Mouse (Mus musculus) limb, embryonic 14.5 days (tissue): ENCODE measurements at regions not wholly inside any gene's neighbourhood (a gene's known extent, or its start where the extent isn't known, plus 50 kb on each side); places are given as distances from the start of the nearest gene placed in this dataset.

Experiments used
- ATAC-seq: fragments of 200-750 bp; cut with Nextera tagmentation; 2 replicates; pipeline ENCODE4 v1.8.0; 2017; ENCODE audit warnings: low read depth, moderate number of reproducible peaks, moderate TSS enrichment; ENCODE audit not compliant: low FRiP score
- DNase-seq: peaks from one replicate; pipeline ENCODE4 v3.0.0-alpha.2; 2015; ENCODE audit warnings: low spot score
- H3K27ac ChIP-seq: fragments of 300-500 bp; sonication (generic); replicated peaks from 2 replicates; pipeline ENCODE4 v1.5.1; 2014; ENCODE audit warnings: low read depth, mild to moderate bottlenecking, low read length, moderate library complexity, mixed read lengths
- H3K27me3 ChIP-seq: fragments of 300-500 bp; sonication (generic); 2 replicates; pipeline ENCODE4 v1.6.1; 2014; ENCODE audit warnings: low read length, mixed read lengths; ENCODE audit not compliant: control insufficient read depth, insufficient read depth
- H3K36me3 ChIP-seq: fragments of 300-500 bp; sonication (generic); 2 replicates; pipeline ENCODE4 v1.6.1; 2014; ENCODE audit warnings: mild to moderate bottlenecking, low read length, moderate library complexity, mixed read lengths; ENCODE audit not compliant: control insufficient read depth, insufficient read depth
- H3K4me1 ChIP-seq: fragments of 300-500 bp; sonication (generic); 2 replicates; pipeline ENCODE4 v1.6.1; 2014; ENCODE audit warnings: antibody characterized with exemption, low read length, mixed read lengths; ENCODE audit not compliant: control insufficient read depth, insufficient read depth
- H3K4me2 ChIP-seq: fragments of 300-500 bp; sonication (generic); replicated peaks from 2 replicates; pipeline ENCODE4 v1.6.1; 2014; ENCODE audit warnings: low read depth, mild to moderate bottlenecking, low read length, moderate library complexity; ENCODE audit not compliant: severe bottlenecking
- H3K4me3 ChIP-seq: fragments of 300-500 bp; sonication (generic); replicated peaks from 2 replicates; pipeline ENCODE4 v1.5.1; 2014; ENCODE audit warnings: low read length
- H3K9ac ChIP-seq: fragments of 300-500 bp; sonication (generic); 2 replicates; pipeline ENCODE4 v1.6.1; 2014; ENCODE audit warnings: mild to moderate bottlenecking, low read depth, low read length, moderate library complexity; ENCODE audit not compliant: severe bottlenecking
- H3K9me3 ChIP-seq: fragments of 300-500 bp; sonication (generic); 2 replicates; pipeline ENCODE4 v1.6.1; 2016; ENCODE audit warnings: low read length; ENCODE audit not compliant: control insufficient read depth
- POLR2A ChIP-seq: fragments of 200-500 bp; IDR thresholded peaks from 2 replicates; pipeline ENCODE4 v1.8.0; 2012; ENCODE audit warnings: inconsistent platforms, mild to moderate bottlenecking, moderate library complexity, borderline replicate concordance; ENCODE audit not compliant: insufficient read depth, insufficient read length; ENCODE audit errors: extremely low read depth
- WGBS: fragments of 180-500 bp; shearing (Covaris S2); extraction: QIAGEN DNeasy Blood & Tissue Kit; methylation state at CpG from one replicate; pipeline ENCODE4 v1.1.7; 2014; 5-methylcytosine and 5-hydroxymethylcytosine counted together

- H3K4me2 ChIP-seq: no peak overlapping the region
- no peak overlapping the region for H3K27ac ChIP-seq
- H3K27me3 ChIP-seq: no peaks in the 10 kb centered on the region
- no peak overlapping the region for H3K4me3 ChIP-seq
- H3K36me3 ChIP-seq: no peaks in the 10 kb centered on the region
- no peak for TF ChIP-seq POLR2A
- H3K4me1 ChIP-seq: no peaks in the 10 kb centered on the region
- DNase-seq (peak; percentile 48), ATAC-seq (no peak)
- no peak overlapping the region for H3K9ac ChIP-seq
- no peaks in the 10 kb centered on the region for H3K9me3 ChIP-seq
- 13% methylated on average over 1 of the region's 1 CpGs for WGBS
Observed at GRCm38 (mm10) chr10:118545966-118546365, 105.1 kb downstream of the Ifng start.

- no peak overlapping the region for H3K27ac ChIP-seq
- 71% methylated on average over 4 of the region's 4 CpGs for WGBS
- H3K9ac ChIP-seq: no peak overlapping the region
- no peaks in the 10 kb centered on the region for H3K9me3 ChIP-seq
- H3K4me3 ChIP-seq: no peak overlapping the region
- H3K27me3 ChIP-seq: no peaks in the 10 kb centered on the region
- ATAC-seq: no peak
- H3K4me1 ChIP-seq: no peaks in the 10 kb centered on the region
- H3K36me3 ChIP-seq: no peaks in the 10 kb centered on the region
- no peak for TF ChIP-seq POLR2A
- no peak for DNase-seq
- H3K4me2 ChIP-seq: no peak overlapping the region
Observed at GRCm38 (mm10) chr10:118550201-118550600, 109.4 kb downstream of the Ifng start.

GRCm38 (mm10) chr10:118558848-118559247 lies 118.0 kb downstream of the Ifng start:
- H3K27ac ChIP-seq: no peak overlapping the region
- no peak for TF ChIP-seq POLR2A
- no peaks in the 10 kb centered on the region for H3K9me3 ChIP-seq
- no peaks in the 10 kb centered on the region for H3K27me3 ChIP-seq
- DNase-seq (no peak), ATAC-seq (no peak)
- H3K4me3 ChIP-seq: no peak overlapping the region
- 30% methylated on average over 6 of the region's 6 CpGs for WGBS
- no peak overlapping the region for H3K4me2 ChIP-seq
- no peak overlapping the region for H3K9ac ChIP-seq
- H3K4me1 ChIP-seq: no peaks in the 10 kb centered on the region
- H3K36me3 ChIP-seq: no peaks in the 10 kb centered on the region

- Histone ChIP-seq H3K27me3 (no peaks in the 10 kb centered on the region), H3K4me1 (peaks cover 3% of the 10 kb centered on the region; the same call in 1 of the 2 replicates), H3K27ac (no peak overlapping the region), H3K36me3 (no peaks in the 10 kb centered on the region), H3K9me3 (no peaks in the 10 kb centered on the region), H3K4me2 (peak overlapping the region; percentile 10; the same call in 1 of the 2 replicates), H3K4me3 (no peak overlapping the region), H3K9ac (no peak overlapping the region)
- WGBS: 21% methylated on average over 8 of the region's 8 CpGs
- ATAC-seq (no peak), DNase-seq (peak; percentile 42)
- TF ChIP-seq POLR2A: no peak
Observed at GRCm38 (mm10) chr10:118564041-118564440, 123.2 kb downstream of the Ifng start.

GRCm38 (mm10) chr10:118564528-118565268 lies 123.9 kb downstream of the Ifng start:
- no peak overlapping the region for H3K9ac ChIP-seq

More at GRCm38 (mm10) chr10:118564528-118565268, 123.9 kb downstream of the Ifng start:
- no peak overlapping the region for H3K27ac ChIP-seq
- no peaks in the 10 kb centered on the region for H3K36me3 ChIP-seq
- no peak overlapping the region for H3K4me3 ChIP-seq
- no peak for ATAC-seq
- peaks cover 3% of the 10 kb centered on the region; the same call in 1 of the 2 replicates for H3K4me1 ChIP-seq
- DNase-seq: peak; percentile 5
- no peaks in the 10 kb centered on the region for H3K9me3 ChIP-seq
- 42% methylated on average over 16 of the region's 16 CpGs for WGBS
- H3K27me3 ChIP-seq: no peaks in the 10 kb centered on the region
- no peak for TF ChIP-seq POLR2A
- peak overlapping the region; percentile 10; the same call in 1 of the 2 replicates for H3K4me2 ChIP-seq
